Mouse (Mus musculus) layer of hippocampus, adult 9-11 months (tissue): ENCODE measurements around the gene Fbxw4.

Experiments
- DNase-seq: peaks from one replicate; pipeline ENCODE4 v3.0.0; 2022

The Fbxw4 gene

GRCm38 (mm10) chr19:45533617-45534016 is 126.5 kb downstream of the Fbxw4 start:
- DNase-seq, result no peak

GRCm38 (mm10) chr19:45531554-45531953 is 128.6 kb downstream of the Fbxw4 start:
- no peak for DNase-seq

- DNase-seq, result no peak
Measured at GRCm38 (mm10) chr19:45530200-45530995, 129.7 kb downstream of the Fbxw4 start.

- no peak for DNase-seq
Measured at GRCm38 (mm10) chr19:45529294-45529693, 130.8 kb downstream of the Fbxw4 start.
